Mouse (Mus musculus): ENCODE measurements around the gene Pgf.

DNA sequence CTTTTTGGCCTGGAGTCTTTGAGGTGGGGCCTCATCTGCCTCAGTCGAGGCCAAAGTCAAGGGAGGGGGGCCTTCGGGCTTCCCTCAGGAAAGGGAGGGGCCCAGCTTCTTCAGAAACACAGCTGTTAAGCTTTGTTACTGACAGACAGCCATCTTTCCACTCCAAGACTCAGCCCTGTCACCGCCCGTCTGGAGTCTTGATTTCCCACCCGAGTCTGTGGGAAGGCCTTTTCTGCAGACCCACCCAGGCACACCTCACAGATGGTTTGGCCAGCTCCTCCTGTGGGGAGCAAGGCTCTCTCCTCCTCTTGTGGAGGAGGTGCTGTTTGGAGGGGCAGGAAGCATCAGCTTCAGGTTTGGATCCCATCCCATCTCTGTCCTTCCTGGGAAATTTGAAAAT is 18.0 kb downstream of the Pgf start:
- TF ChIP-seq POLR2A (IDR thresholded peaks at IDR 0.05; ENCODE audit: low read depth, low read length): no peak
- TF ChIP-seq CTCF (IDR thresholded peaks at IDR 0.05; ENCODE audit: extremely low read depth, insufficient read depth, insufficient read length, insufficient replicate concordance): no peak
